Mouse (Mus musculus) hindbrain, postnatal 0 days (tissue): ENCODE measurements around the gene Efna3. TPM values are rescaled to one million over a fixed set of nuclear protein-coding genes. Genes with fewer than 3 reads are reported as not detected.
A peak's percentile ranks its signal among the peaks of the same experiment; 100 is the strongest.

Source experiments
- ATAC-seq: fragments of 200-750 bp; cut with Nextera tagmentation; 2 replicates; pipeline ENCODE4 v1.8.0; 2017; ENCODE audit warnings: mild to moderate bottlenecking, moderate TSS enrichment, moderate library complexity
- DNase-seq: peaks from one replicate; pipeline ENCODE4 v3.0.0-alpha.2; 2015; ENCODE audit warnings: low spot score
- H3K27ac ChIP-seq: fragments of 300-500 bp; sonication (generic); 2 replicates; pipeline ENCODE4 v1.5.1; 2014; ENCODE audit warnings: mild to moderate bottlenecking
- H3K27me3 ChIP-seq: fragments of 300-500 bp; sonication (generic); 2 replicates; pipeline ENCODE4 v1.6.1; 2014; ENCODE audit warnings: low read length, mixed read lengths; ENCODE audit not compliant: insufficient read depth
- H3K36me3 ChIP-seq: fragments of 300-500 bp; sonication (generic); 2 replicates; pipeline ENCODE4 v1.6.1; 2014; ENCODE audit warnings: low read length, mixed read lengths; ENCODE audit not compliant: insufficient read depth
- H3K4me1 ChIP-seq: fragments of 300-500 bp; sonication (generic); 2 replicates; pipeline ENCODE4 v1.6.1; 2014; ENCODE audit warnings: antibody characterized with exemption, low read length, mixed read lengths; ENCODE audit not compliant: insufficient read depth
- H3K4me2 ChIP-seq: fragments of 300-500 bp; sonication (generic); 2 replicates; pipeline ENCODE4 v1.6.1; 2014; ENCODE audit warnings: low read depth, mild to moderate bottlenecking, low read length, moderate library complexity, mixed read lengths
- H3K4me3 ChIP-seq: fragments of 300-500 bp; sonication (generic); 2 replicates; pipeline ENCODE4 v1.5.1; 2014; ENCODE audit warnings: low read length
- H3K9ac ChIP-seq: fragments of 300-500 bp; sonication (generic); replicated peaks from 2 replicates; pipeline ENCODE4 v1.6.1; 2014; ENCODE audit warnings: mild to moderate bottlenecking, low read length, moderate library complexity, mixed read lengths
- H3K9me3 ChIP-seq: fragments of 300-500 bp; sonication (generic); 2 replicates; pipeline ENCODE4 v1.6.1; 2016; ENCODE audit warnings: low read length, mixed read lengths
- CTCF ChIP-seq: IDR thresholded peaks from 2 replicates; pipeline ENCODE4 v1.5.1; 2016; ENCODE audit warnings: antibody characterized with exemption, control low read depth, low read depth
- WGBS: fragments of 180-500 bp; shearing (Covaris S2); extraction: QIAGEN DNeasy Blood & Tissue Kit; methylation state at CpG from one replicate; pipeline ENCODE4 v1.1.7; 2014; 5-methylcytosine and 5-hydroxymethylcytosine counted together
- polyA plus RNA-seq: library from polyadenylated mRNA; unstranded; fragments of >200 nt; fragmentation: Nextera tagmentation; extraction: Ambion mirVana; gene quantifications from 2 replicates; pipeline ENCODE4 v1.2.1, GENCODE M21; 2015
- total RNA-seq: library from RNA; depleted of rRNA; stranded (reverse); fragments of >200 nt; gene quantifications from 2 replicates; pipeline ENCODE4 v1.2.3, GENCODE M21; 2014; rRNA removed

Gene Efna3
- total RNA-seq (107 and 171 TPM in 2 replicates), polyA plus RNA-seq (57.0 and 61.4 TPM in 2 replicates)

- Histone ChIP-seq H3K27me3 (no peaks in the 10 kb centered on the region), H3K9ac (peak within 1 kb of the TSS; percentile 82), H3K4me1 (peaks cover 8% of the 10 kb centered on the region), H3K27ac (peak within 1 kb of the TSS; percentile 88), H3K4me3 (peak within 1 kb of the TSS; percentile 67), H3K9me3 (no peaks in the 10 kb centered on the region), H3K36me3 (no peaks in the 10 kb centered on the region), H3K4me2 (peak within 1 kb of the TSS; percentile 77)
- DNase-seq (peak; percentile 93), ATAC-seq (peak; percentile 37)
- under 1% methylated on average over 53 of the region's 53 CpGs for WGBS
- TF ChIP-seq CTCF: no peak
Measured at GRCm38 (mm10) chr3:89322514-89323165, at the start of gene Efna3. Efna3 (minus strand) TSS chr3:89322965.

- no peak for TF ChIP-seq CTCF
- ATAC-seq: no peak
- Histone ChIP-seq H3K4me3 (no peak overlapping the region), H3K4me1 (no peaks in the 10 kb centered on the region), H3K27ac (no peak overlapping the region), H3K27me3 (0 out of 2 replicates have a peak, but pooled peaks cover 5% of the 10 kb centered on the region), H3K4me2 (no peak overlapping the region), H3K9ac (no peak overlapping the region), H3K9me3 (no peaks in the 10 kb centered on the region), H3K36me3 (no peaks in the 10 kb centered on the region)
- 69% methylated on average over 11 of the region's 11 CpGs for WGBS
- no peak for DNase-seq
Measured at GRCm38 (mm10) chr3:89367338-89367737, 44.6 kb upstream of the Efna3 start.

GRCm38 (mm10) chr3:89365486-89366414 is 43.0 kb upstream of the Efna3 start:
- TF ChIP-seq CTCF: no peak
- DNase-seq (no peak), ATAC-seq (no peak)
- 0 out of 2 replicates have a peak, but pooled peaks cover 5% of the 10 kb centered on the region for H3K27me3 ChIP-seq
- H3K9me3 ChIP-seq: no peaks in the 10 kb centered on the region
- no peaks in the 10 kb centered on the region for H3K4me1 ChIP-seq
- no peak overlapping the region for H3K27ac ChIP-seq
- H3K4me2 ChIP-seq: no peak overlapping the region
- 76% methylated on average over 20 of the region's 20 CpGs for WGBS
- no peak overlapping the region for H3K9ac ChIP-seq
- no peak overlapping the region for H3K4me3 ChIP-seq
- no peaks in the 10 kb centered on the region for H3K36me3 ChIP-seq

GRCm38 (mm10) chr3:89365153-89365485 is 42.4 kb upstream of the Efna3 start, which contains the start of gene Dcst1:
Dcst1 (minus strand) TSS chr3:89365253.
- ATAC-seq: no peak
- H3K9ac ChIP-seq: no peak within 1 kb of the TSS
- TF ChIP-seq CTCF: no peak

GRCm38 (mm10) chr3:89364631-89365030 is 41.9 kb upstream of the Efna3 start:
- Histone ChIP-seq H3K4me3 (no peak overlapping the region), H3K27ac (no peak overlapping the region), H3K9me3 (no peaks in the 10 kb centered on the region), H3K27me3 (0 out of 2 replicates have a peak, but pooled peaks cover 5% of the 10 kb centered on the region), H3K36me3 (no peaks in the 10 kb centered on the region), H3K9ac (no peak overlapping the region), H3K4me1 (no peaks in the 10 kb centered on the region), H3K4me2 (no peak overlapping the region)
- ATAC-seq (no peak), DNase-seq (no peak)
- no peak for TF ChIP-seq CTCF
- WGBS: 51% methylated on average over 8 of the region's 8 CpGs

More at GRCm38 (mm10) chr3:89365153-89365485, 42.4 kb upstream of the Efna3 start, which contains the start of gene Dcst1:
- H3K4me3 ChIP-seq: no peak within 1 kb of the TSS
- H3K4me2 ChIP-seq: no peak within 1 kb of the TSS
- no peak within 1 kb of the TSS for H3K27ac ChIP-seq
- no peak for DNase-seq
- H3K9me3 ChIP-seq: no peaks in the 10 kb centered on the region
- 0 out of 2 replicates have a peak, but pooled peaks cover 5% of the 10 kb centered on the region for H3K27me3 ChIP-seq
- H3K4me1 ChIP-seq: no peaks in the 10 kb centered on the region
- no peaks in the 10 kb centered on the region for H3K36me3 ChIP-seq
- 80% methylated on average over 11 of the region's 11 CpGs for WGBS

GRCm38 (mm10) chr3:89361675-89362074 is 38.9 kb upstream of the Efna3 start, which contains the start of gene Dcst2:
Dcst2 (plus strand) TSS chr3:89361975.
- no peaks in the 10 kb centered on the region for H3K36me3 ChIP-seq
- TF ChIP-seq CTCF: no peak
- H3K4me3 ChIP-seq: no peak within 1 kb of the TSS
- DNase-seq: no peak
- H3K9me3 ChIP-seq: no peaks in the 10 kb centered on the region
- no peaks in the 10 kb centered on the region for H3K4me1 ChIP-seq
- no peak for ATAC-seq
- H3K9ac ChIP-seq: no peak within 1 kb of the TSS
- no peak within 1 kb of the TSS for H3K4me2 ChIP-seq
- H3K27ac ChIP-seq: no peak within 1 kb of the TSS
- 92% methylated on average over 7 of the region's 7 CpGs for WGBS
- 0 out of 2 replicates have a peak, but pooled peaks cover 5% of the 10 kb centered on the region for H3K27me3 ChIP-seq
